Mouse (Mus musculus) lung, postnatal 0 days (tissue): ENCODE results near the gene Zer1. TPM values are rescaled to one million over a fixed set of nuclear protein-coding genes. Genes with fewer than 3 reads are reported as not detected.
A peak's percentile ranks its signal among the peaks of the same experiment; 100 is the strongest.
"Not testable (repeated sequence)": the region's sequence is repeated elsewhere in the genome, so short reads cannot be mapped to it uniquely, and the experiment has no call there.

Experiments
- ATAC-seq: fragments of 200-750 bp; cut with Nextera tagmentation; 2 replicates; pipeline ENCODE4 v1.8.0; 2017; ENCODE audit warnings: moderate library complexity
- DNase-seq: peaks from one replicate; pipeline ENCODE4 v3.0.0-alpha.2; 2016; ENCODE audit warnings: low spot score
- H3K27ac ChIP-seq: fragments of 300-500 bp; sonication (generic); 2 replicates; pipeline ENCODE4 v1.5.1; 2014; ENCODE audit warnings: antibody characterized with exemption, mild to moderate bottlenecking, low read length, mixed read lengths
- H3K27me3 ChIP-seq: fragments of 300-500 bp; sonication (generic); replicated peaks from 2 replicates; pipeline ENCODE4 v1.6.1; 2014; ENCODE audit warnings: low read length, mixed read lengths; ENCODE audit not compliant: insufficient read depth
- H3K36me3 ChIP-seq: fragments of 300-500 bp; sonication (generic); 2 replicates; pipeline ENCODE4 v1.6.1; 2014; ENCODE audit warnings: low read length, mixed read lengths; ENCODE audit not compliant: insufficient read depth
- H3K4me1 ChIP-seq: fragments of 300-500 bp; sonication (generic); 2 replicates; pipeline ENCODE4 v1.6.1; 2014; ENCODE audit warnings: antibody characterized with exemption, low read depth, low read length, mixed read lengths; ENCODE audit not compliant: insufficient read depth
- H3K4me2 ChIP-seq: fragments of 300-500 bp; sonication (generic); replicated peaks from 2 replicates; pipeline ENCODE4 v1.6.1; 2014; ENCODE audit warnings: low read depth, mild to moderate bottlenecking, low read length, moderate library complexity, mixed read lengths
- H3K4me3 ChIP-seq: fragments of 300-500 bp; sonication (generic); 2 replicates; pipeline ENCODE4 v1.5.1; 2014; ENCODE audit warnings: low read depth, low read length
- H3K9ac ChIP-seq: fragments of 300-500 bp; sonication (generic); replicated peaks from 2 replicates; pipeline ENCODE4 v1.6.1; 2014; ENCODE audit warnings: low read depth, mild to moderate bottlenecking
- H3K9me3 ChIP-seq: fragments of 300-500 bp; sonication (generic); 2 replicates; pipeline ENCODE4 v1.6.1; 2016; ENCODE audit warnings: low read length, mixed read lengths
- CTCF ChIP-seq: IDR thresholded peaks from 2 replicates; pipeline ENCODE4 v1.5.1; 2016; ENCODE audit warnings: antibody characterized with exemption, mild to moderate bottlenecking
- EP300 ChIP-seq: IDR thresholded peaks from 2 replicates; pipeline ENCODE4 v1.6.1; 2016; ENCODE audit warnings: antibody characterized with exemption, mild to moderate bottlenecking, control low read depth
- WGBS: fragments of 180-500 bp; shearing (Covaris S2); extraction: QIAGEN DNeasy Blood & Tissue Kit; methylation state at CpG from one replicate; pipeline ENCODE4 v1.1.7; 2014; 5-methylcytosine and 5-hydroxymethylcytosine counted together
- polyA plus RNA-seq: library from polyadenylated mRNA; unstranded; fragments of >200 nt; fragmentation: Nextera tagmentation; extraction: Ambion mirVana; gene quantifications from 2 replicates; pipeline ENCODE4 v1.2.1, GENCODE M21; 2015

Zer1 gene
- polyA plus RNA-seq, 1 experiment from 2014 or later: 5.0 TPM

GRCm38 (mm10) chr2:30055310-30055709, 69.1 kb downstream of the Zer1 start:
- H3K27me3 ChIP-seq, H3K36me3 ChIP-seq, H3K4me3 ChIP-seq, H3K4me2 ChIP-seq, DNase-seq, H3K9me3 ChIP-seq, H3K27ac ChIP-seq, H3K9ac ChIP-seq, H3K4me1 ChIP-seq, ATAC-seq: not testable (repeated sequence)
- peak; percentile 30; the same call in 1 of the 2 replicates for TF ChIP-seq CTCF
- 90% methylated on average over 3 of the region's 3 CpGs for WGBS

- H3K4me1 ChIP-seq: no peaks in the 10 kb centered on the region; the same call in 1 of the 2 replicates
- no peak overlapping the region for H3K4me2 ChIP-seq
- no peaks in the 10 kb centered on the region for H3K9me3 ChIP-seq
- H3K4me3 ChIP-seq: no peak overlapping the region
- H3K36me3 ChIP-seq: no peaks in the 10 kb centered on the region
- H3K27me3 ChIP-seq: no peaks in the 10 kb centered on the region
- WGBS: 36% methylated on average over 6 of the region's 6 CpGs
- no peak overlapping the region for H3K9ac ChIP-seq
- no peak overlapping the region for H3K27ac ChIP-seq
- TF ChIP-seq EP300: no peak
- peak; percentile 65 for TF ChIP-seq CTCF
- ATAC-seq (no peak), DNase-seq (peak; percentile 19)
Measured at GRCm38 (mm10) chr2:30051992-30052761, 72.2 kb downstream of the Zer1 start.

- Histone ChIP-seq H3K27ac (no peak overlapping the region), H3K4me2 (no peak overlapping the region), H3K4me3 (no peak overlapping the region), H3K9me3 (no peaks in the 10 kb centered on the region), H3K9ac (no peak overlapping the region), H3K36me3 (no peaks in the 10 kb centered on the region), H3K27me3 (no peaks in the 10 kb centered on the region), H3K4me1 (no peaks in the 10 kb centered on the region; the same call in 1 of the 2 replicates)
- TF ChIP-seq EP300 (no peak), CTCF (no peak)
- no peak for DNase-seq
- ATAC-seq: no peak
- 73% methylated on average over 3 of the region's 3 CpGs for WGBS
Measured at GRCm38 (mm10) chr2:30049831-30050230, 74.6 kb downstream of the Zer1 start.

GRCm38 (mm10) chr2:30048699-30049388, 75.5 kb downstream of the Zer1 start, which contains the start of gene Wdr34:
Gene Wdr34, minus strand, starts transcription at chr2:30048881.
- peak; percentile 34; the same call in 1 of the 2 replicates for TF ChIP-seq EP300
- no peak; the same call in 1 of the 2 replicates for TF ChIP-seq CTCF
- Histone ChIP-seq H3K4me2 (peak within 1 kb of the TSS; percentile 81), H3K9ac (peak within 1 kb of the TSS; percentile 69), H3K27ac (peak within 1 kb of the TSS; percentile 94), H3K27me3 (no peaks in the 10 kb centered on the region), H3K9me3 (no peaks in the 10 kb centered on the region), H3K36me3 (no peaks in the 10 kb centered on the region), H3K4me1 (no peaks in the 10 kb centered on the region; the same call in 1 of the 2 replicates), H3K4me3 (peak within 1 kb of the TSS; percentile 57)
- WGBS: 2% methylated on average over 54 of the region's 54 CpGs
- ATAC-seq (peak; percentile 98), DNase-seq (peak; percentile 97)

- DNase-seq (peak; percentile 47), ATAC-seq (no peak)
- Histone ChIP-seq H3K9ac (peak overlapping the region; percentile 69; the same call in 1 of the 2 replicates), H3K36me3 (no peaks in the 10 kb centered on the region), H3K27ac (no peak overlapping the region), H3K4me3 (peak overlapping the region; percentile 57), H3K4me2 (peak overlapping the region; percentile 81), H3K4me1 (no peaks in the 10 kb centered on the region; the same call in 1 of the 2 replicates), H3K9me3 (no peaks in the 10 kb centered on the region), H3K27me3 (no peaks in the 10 kb centered on the region)
- WGBS: 51% methylated on average over 11 of the region's 11 CpGs
- TF ChIP-seq EP300: no peak
Measured at GRCm38 (mm10) chr2:30048101-30048501, 76.3 kb downstream of the Zer1 start.

Other genes with a start within 250 kb of the Zer1 start
- 21.8 and 25.8 TPM in 2 replicates for gene Odf2, start 235.4 kb downstream of the Zer1 start, polyA plus RNA-seq
- 32.4 and 33.2 TPM in 2 replicates for gene Gle1, start 189.2 kb downstream of the Zer1 start, polyA plus RNA-seq
- gene Sptan1, start 159.0 kb downstream of the Zer1 start, polyA plus RNA-seq: 112 and 115 TPM in 2 replicates
- gene Wdr34, start 75.7 kb downstream of the Zer1 start, polyA plus RNA-seq: 15.2 and 19.5 TPM in 2 replicates
- 167 and 186 TPM in 2 replicates for gene Set, start 67.2 kb downstream of the Zer1 start, polyA plus RNA-seq
- gene Pkn3, start 46.9 kb downstream of the Zer1 start, polyA plus RNA-seq: 9.8 and 11.0 TPM in 2 replicates
- 37.7 and 40.0 TPM in 2 replicates for gene Zdhhc12, start 30.9 kb downstream of the Zer1 start, polyA plus RNA-seq
- 4.5 and 6.5 TPM in 2 replicates for gene Tbc1d13, start 9.2 kb upstream of the Zer1 start, polyA plus RNA-seq
- 19.6 and 24.4 TPM in 2 replicates for gene Endog, start 46.9 kb upstream of the Zer1 start, polyA plus RNA-seq
- gene Spout1, start 53.9 kb upstream of the Zer1 start, polyA plus RNA-seq: 21.7 and 23.4 TPM in 2 replicates
- gene Kyat1, start 81.3 kb upstream of the Zer1 start, polyA plus RNA-seq: 12.7 and 17.1 TPM in 2 replicates
- 58.2 and 68.8 TPM in 2 replicates for gene Lrrc8a, start 113.1 kb upstream of the Zer1 start, polyA plus RNA-seq
- gene Gm28035, start 116.0 kb upstream of the Zer1 start, polyA plus RNA-seq: 0.12 and 0.21 TPM in 2 replicates
- gene Phyhd1, start 141.6 kb upstream of the Zer1 start, polyA plus RNA-seq: 9.5 and 13.4 TPM in 2 replicates
- gene Gm28038, start 156.5 kb upstream of the Zer1 start, polyA plus RNA-seq: not detected in 2 replicates
- gene Dolk, start 161.7 kb upstream of the Zer1 start, polyA plus RNA-seq: 24.1 TPM in 2 replicates
- 8.9 and 9.9 TPM in 2 replicates for gene Nup188, start 161.8 kb upstream of the Zer1 start, polyA plus RNA-seq
- gene Sh3glb2, start 234.8 kb upstream of the Zer1 start, polyA plus RNA-seq: 58.9 and 64.9 TPM in 2 replicates
- gene Miga2, start 239.6 kb upstream of the Zer1 start, polyA plus RNA-seq: 13.8 and 14.9 TPM in 2 replicates